Mouse (Mus musculus) inflammation-experienced regulatory T-cells, adult 6 months (primary cell): ENCODE data around the gene Apol6. TPM values are rescaled to one million over a fixed set of nuclear protein-coding genes. Genes with fewer than 3 reads are reported as not detected.

Experiments
- polyA plus RNA-seq, 3 experiments: library from polyadenylated mRNA; unstranded; fragments of 100-300 nt; shearing (Covaris generic); gene quantifications; one replicate each; pipeline ENCODE4 v1.2.1; 2017

Gene Apol6
- polyA plus RNA-seq, 3 experiments from 2014 or later: 0.62 TPM; not detected in 2

Other genes with a start within 250 kb of the Apol6 start
- gene Zfp251, start 173.3 kb upstream of the Apol6 start, polyA plus RNA-seq: 1 to 10 TPM; 6.3 to 7.1 (median 7.0) TPM
- 10 to 100 TPM; 14.0 to 15.0 (median 15.0) TPM for gene Zfp7, start 165.5 kb upstream of the Apol6 start, polyA plus RNA-seq
- 1 to 10 TPM in 1 of 3 experiments, under 1 TPM in 1, not detected in 1; 0.77 to 1.0 TPM for gene Gm49527, start 165.4 kb upstream of the Apol6 start, polyA plus RNA-seq
- 1 to 10 TPM in 1 of 3 experiments, under 1 TPM in 2; 0.42 to 1.9 (median 0.92) TPM for gene Zfp647, start 119.3 kb upstream of the Apol6 start, polyA plus RNA-seq
- 10 to 100 TPM; 65.5 to 71.1 (median 69.4) TPM for gene 1110038F14Rik, start 96.2 kb upstream of the Apol6 start, polyA plus RNA-seq
- gene Mb, start 5.9 kb downstream of the Apol6 start, polyA plus RNA-seq: not detected